Mouse (Mus musculus) kidney, adult 2 months (tissue): ENCODE measurements at regions not wholly inside any gene's neighbourhood (a gene's known extent, or its start where the extent isn't known, plus 50 kb on each side); places are given as distances from the start of the nearest gene placed in this dataset.

Source experiments
- DNase-seq: peaks from one replicate; pipeline ENCODE4 v3.0.0; 2021
- H3K27ac ChIP-seq: fragments of 200-500 bp; 2 replicates; pipeline ENCODE4 v1.5.1; 2012; ENCODE audit warnings: low read depth, low read length, control low read depth, inconsistent platforms; ENCODE audit not compliant: insufficient read depth
- H3K27me3 ChIP-seq: fragments of 200-500 bp; replicated peaks from 2 replicates; pipeline ENCODE4 v1.6.1; 2012; ENCODE audit warnings: mild to moderate bottlenecking, moderate library complexity, low read length, inconsistent platforms; ENCODE audit not compliant: control insufficient read depth, insufficient read depth
- H3K36me3 ChIP-seq: fragments of 200-500 bp; 2 replicates; pipeline ENCODE4 v1.6.1; 2012; ENCODE audit warnings: mild to moderate bottlenecking, moderate library complexity, low read length, inconsistent platforms; ENCODE audit not compliant: control insufficient read depth, insufficient read depth
- H3K4me1 ChIP-seq: fragments of 200-500 bp; 2 replicates; pipeline ENCODE4 v1.6.1; 2011; ENCODE audit warnings: low read length; ENCODE audit not compliant: control insufficient read depth, insufficient read depth
- H3K4me3 ChIP-seq: fragments of 200-500 bp; 2 replicates; pipeline ENCODE4 v1.5.1; 2011; ENCODE audit warnings: mild to moderate bottlenecking, low read depth, low read length, control low read depth; ENCODE audit not compliant: insufficient read depth
- CTCF ChIP-seq: fragments of 200-500 bp; conservative IDR thresholded peaks from 2 replicates; pipeline ENCODE4 v1.5.1; 2011; ENCODE audit warnings: low read depth, mild to moderate bottlenecking, control low read depth, low read length, moderate library complexity, mixed read lengths; ENCODE audit not compliant: insufficient read depth, insufficient read length
- POLR2A ChIP-seq: fragments of 200-500 bp; IDR thresholded peaks from one replicate; pipeline ENCODE4 v1.6.1; 2011; ENCODE audit warnings: low read depth, low read length, control low read depth
- WGBS: fragments of 180-500 bp; shearing (Covaris S2); methylation state at CpG from one replicate; pipeline ENCODE4 v1.1.7; 2018; 5-methylcytosine and 5-hydroxymethylcytosine counted together

GRCm38 (mm10) chr13:53533738-53534137, 60.9 kb upstream of the Msx2 start:
- Histone ChIP-seq H3K4me1 (no peaks in the 10 kb centered on the region), H3K27me3 (no peaks in the 10 kb centered on the region; the same call in 1 of the 2 replicates), H3K4me3 (no peak overlapping the region), H3K36me3 (no peaks in the 10 kb centered on the region), H3K27ac (no peak overlapping the region)
- TF ChIP-seq POLR2A (no peak), CTCF (no peak)
- DNase-seq: no peak
- 19% methylated on average over 8 of the region's 8 CpGs for WGBS

DNA sequence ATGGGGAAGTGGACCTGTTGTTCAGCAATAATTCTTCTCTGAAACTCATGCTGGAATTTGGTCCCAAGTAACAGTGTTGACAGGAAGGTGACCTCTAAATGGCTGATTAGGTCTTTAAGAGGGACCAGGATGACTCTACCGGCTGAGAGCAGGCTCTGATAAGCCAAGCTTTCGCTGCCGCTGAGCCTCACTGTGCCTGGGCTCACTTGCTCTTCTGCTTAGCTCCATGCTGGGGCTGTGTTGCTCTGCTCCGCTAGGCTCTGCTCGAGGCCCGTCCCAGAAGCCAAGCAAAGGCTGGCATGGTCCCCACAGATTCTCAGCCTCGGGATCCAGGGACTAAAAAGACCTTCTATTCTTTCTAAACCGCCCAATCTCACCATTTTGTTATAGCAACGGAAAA, 54.0 kb upstream of the Msx2 start:
- no peak overlapping the region for H3K4me3 ChIP-seq
- no peaks in the 10 kb centered on the region for H3K27me3 ChIP-seq
- DNase-seq: no peak
- no peak for TF ChIP-seq CTCF
- no peak for TF ChIP-seq POLR2A
- WGBS: 78% methylated on average over 9 of the region's 9 CpGs
- no peak overlapping the region for H3K27ac ChIP-seq
- no peaks in the 10 kb centered on the region for H3K36me3 ChIP-seq
- H3K4me1 ChIP-seq: no peaks in the 10 kb centered on the region

GRCm38 (mm10) chr13:53522807-53523206, 49.9 kb upstream of the Msx2 start:
- 29% methylated on average over 5 of the region's 5 CpGs for WGBS
- H3K27ac ChIP-seq: no peak overlapping the region
- H3K36me3 ChIP-seq: no peaks in the 10 kb centered on the region
- DNase-seq: no peak
- H3K27me3 ChIP-seq: no peaks in the 10 kb centered on the region; the same call in 1 of the 2 replicates
- H3K4me1 ChIP-seq: no peaks in the 10 kb centered on the region
- no peak overlapping the region for H3K4me3 ChIP-seq
- TF ChIP-seq POLR2A (no peak), CTCF (no peak)
